Mouse (Mus musculus): ENCODE data around the gene Irf7. TPM values are rescaled to one million over a fixed set of nuclear protein-coding genes. Genes with fewer than 3 reads are reported as not detected.
"Not testable (repeated sequence)": the region's sequence is repeated elsewhere in the genome, so short reads cannot be mapped to it uniquely, and the experiment has no call there.

Gene Irf7
- total RNA-seq, 2 experiments from 2014 or later = 0.59 to 1.2 TPM

GRCm38 (mm10) chr7:141268466-141269272 is 2.4 kb upstream of the Irf7 start:
- TF ChIP-seq CTCF (IDR thresholded peaks at IDR 0.05) = no peak
- intact Hi-C loops (cut with DNase I) = loop anchor here (5.0 kb wide), 1 partner anchor 94 kb away; no protein-coding TSS in a partner anchor
- Histone ChIP-seq H3K4me3 (no peak overlapping the region), H3K27ac (no peak overlapping the region)
- DNase-seq (ENCODE audit: extremely low spot score in 1 of 2, low spot score in 2 of 2) = no peak

GRCm38 (mm10) chr7:141265411-141265738 is 906 bp downstream of the Irf7 start:
- Histone ChIP-seq H3K27ac (no peak overlapping the region), H3K4me3 (no peak overlapping the region)
- no peak for TF ChIP-seq CTCF (IDR thresholded peaks at IDR 0.05)
- no peak for DNase-seq (ENCODE audit: extremely low spot score in 1 of 2, low spot score in 2 of 2)
- intact Hi-C loops (cut with DNase I) = loop anchor here (5.0 kb wide), 1 partner anchor 97 kb away; no protein-coding TSS in a partner anchor

GRCm38 (mm10) chr7:141264761-141265410 is 1.4 kb downstream of the Irf7 start:
- peak; percentile 46 for TF ChIP-seq CTCF (IDR thresholded peaks at IDR 0.05)
- Histone ChIP-seq H3K4me3 (no peak overlapping the region), H3K27ac (no peak overlapping the region)
- intact Hi-C loops (cut with DNase I) = loop anchor here (5.0 kb wide), 1 partner anchor 97 kb away; no protein-coding TSS in a partner anchor
- DNase-seq (ENCODE audit: extremely low spot score in 1 of 2, low spot score in 2 of 2) = no peak

GRCm38 (mm10) chr7:141264041-141264700 is 2.1 kb downstream of the Irf7 start:
- no peak for TF ChIP-seq CTCF (IDR thresholded peaks at IDR 0.05)
- intact Hi-C loops (cut with DNase I) = no loop called here
- H3K4me3 ChIP-seq = no peak overlapping the region
- DNase-seq (ENCODE audit: extremely low spot score in 1 of 2, low spot score in 2 of 2) = no peak
- no peak overlapping the region for H3K27ac ChIP-seq

GRCm38 (mm10) chr7:141263640-141264039 is 2.6 kb downstream of the Irf7 start:
- H3K27ac ChIP-seq = no peak overlapping the region
- no peak overlapping the region for H3K4me3 ChIP-seq
- TF ChIP-seq CTCF (IDR thresholded peaks at IDR 0.05) = no peak
- intact Hi-C loops (cut with DNase I) = no loop called here
- DNase-seq (ENCODE audit: extremely low spot score in 1 of 2, low spot score in 2 of 2) = no peak

GRCm38 (mm10) chr7:141261480-141261879 is 4.8 kb downstream of the Irf7 start:
- H3K4me3 ChIP-seq = no peak overlapping the region
- H3K27ac ChIP-seq = no peak overlapping the region
- DNase-seq (ENCODE audit: extremely low spot score in 1 of 2, low spot score in 2 of 2) = no peak
- intact Hi-C loops (cut with DNase I) = no loop called here
- no peak for TF ChIP-seq CTCF (IDR thresholded peaks at IDR 0.05)

GRCm38 (mm10) chr7:141256159-141256558 is 10.1 kb downstream of the Irf7 start:
- Histone ChIP-seq H3K4me3 (no peak overlapping the region), H3K27ac (no peak overlapping the region)
- intact Hi-C loops (cut with DNase I) = loop anchor here (5.0 kb wide), 1 partner anchor 51 kb away; no protein-coding TSS in a partner anchor
- no peak for DNase-seq (ENCODE audit: extremely low spot score in 1 of 2, low spot score in 2 of 2)
- no peak for TF ChIP-seq CTCF (IDR thresholded peaks at IDR 0.05)

GRCm38 (mm10) chr7:141250486-141250885 is 15.8 kb downstream of the Irf7 start:
- H3K4me3 ChIP-seq; DNase-seq (ENCODE audit: extremely low spot score in 1 of 2, low spot score in 2 of 2); H3K27ac ChIP-seq; intact Hi-C loops (cut with DNase I): not testable (repeated sequence)

- Histone ChIP-seq H3K27ac (no peak overlapping the region), H3K4me3 (no peak overlapping the region)
- intact Hi-C loops (cut with DNase I) = no loop called here
- no peak for DNase-seq (ENCODE audit: extremely low spot score in 1 of 2, low spot score in 2 of 2)
- no peak for TF ChIP-seq CTCF (IDR thresholded peaks at IDR 0.05)
Observed at GRCm38 (mm10) chr7:141231551-141231950, 34.7 kb downstream of the Irf7 start.

- intact Hi-C loops (cut with DNase I) = no loop called here
- DNase-seq (ENCODE audit: extremely low spot score in 1 of 2, low spot score in 2 of 2) = no peak
- Histone ChIP-seq H3K4me3 (no peak overlapping the region), H3K27ac (no peak overlapping the region)
- TF ChIP-seq CTCF (IDR thresholded peaks at IDR 0.05) = no peak
Observed at GRCm38 (mm10) chr7:141231111-141231510, 35.2 kb downstream of the Irf7 start.

- no peak for TF ChIP-seq CTCF (IDR thresholded peaks at IDR 0.05)
- no peak overlapping the region for H3K4me3 ChIP-seq
- DNase-seq (ENCODE audit: extremely low spot score in 1 of 2, low spot score in 2 of 2) = no peak
- intact Hi-C loops (cut with DNase I) = no loop called here
- no peak overlapping the region for H3K27ac ChIP-seq
Observed at GRCm38 (mm10) chr7:141230570-141230969, 35.7 kb downstream of the Irf7 start.

GRCm38 (mm10) chr7:141229702-141230101 is 36.6 kb downstream of the Irf7 start:
- no peak for TF ChIP-seq CTCF (IDR thresholded peaks at IDR 0.05)
- no peak for DNase-seq (ENCODE audit: extremely low spot score in 1 of 2, low spot score in 2 of 2)
- intact Hi-C loops (cut with DNase I) = loop anchor here (2.0 kb wide), 1 partner anchor 133 kb away; no protein-coding TSS in a partner anchor

More at GRCm38 (mm10) chr7:141229702-141230101, 36.6 kb downstream of the Irf7 start:
- Histone ChIP-seq H3K27ac (no peak overlapping the region), H3K4me3 (peak overlapping the region; percentile 100)

All from left cerebral cortex, adult 2 months (tissue).